Mouse (Mus musculus): Measurements from ENCODE around the gene Laptm4a.

GRCm38 (mm10) chr12:8919231-8919630 lies 2.2 kb upstream of the Laptm4a start:
- TF ChIP-seq CTCF (IDR thresholded peaks at IDR 0.05; ENCODE audit: low read depth) (no peak), EP300 (IDR thresholded peaks at IDR 0.05; ENCODE audit: low read depth) (no peak)
